Mouse (Mus musculus): ENCODE results near the gene Ceacam18. TPM values are rescaled to one million over a fixed set of nuclear protein-coding genes. Genes with fewer than 3 reads are reported as not detected.

Ceacam18 gene
- polyA plus RNA-seq (2015; fragmentation: Nextera tagmentation; extraction: Ambion mirVana): 0.08 TPM in 2 replicates

DNA sequence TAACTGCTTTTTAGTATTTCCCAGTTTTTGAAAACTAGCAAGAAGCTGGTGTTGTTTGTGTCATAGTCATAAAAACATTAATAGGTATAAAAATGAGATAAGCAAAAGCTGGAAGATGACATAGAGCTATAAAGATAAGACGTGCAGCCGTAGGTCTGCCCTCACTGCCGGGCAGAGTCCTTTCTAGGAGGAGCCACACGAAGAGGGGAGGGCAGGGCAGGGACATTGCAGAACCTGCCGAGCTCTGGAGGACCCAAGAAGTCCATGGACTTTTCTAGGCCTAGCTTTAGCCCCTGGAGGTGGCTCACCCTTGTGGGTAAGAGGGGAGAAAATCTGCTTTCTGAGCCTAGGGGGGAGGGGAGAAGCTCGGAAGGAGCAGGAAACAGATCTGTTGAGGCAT lies at the start of gene Ceacam18:
Ceacam18 (plus strand) TSS at position 208 of the 400 bp plus-strand sequence.
- no peak within 1 kb of the TSS for H3K27ac ChIP-seq (replicated peaks)
- no peaks in the 10 kb centered on the region for H3K4me1 ChIP-seq (replicated peaks)
- H3K27me3 ChIP-seq: no peaks in the 10 kb centered on the region
- H3K4me2 ChIP-seq: no peak within 1 kb of the TSS
- no peak within 1 kb of the TSS for H3K9ac ChIP-seq
- no peaks in the 10 kb centered on the region for H3K36me3 ChIP-seq
- H3K9me3 ChIP-seq: no peaks in the 10 kb centered on the region
- no peak within 1 kb of the TSS for H3K4me3 ChIP-seq
- no peak for ATAC-seq (ENCODE audit: low FRiP score, low read depth)
- 76% methylated on average over 6 of the region's 6 CpGs for WGBS

DNA sequence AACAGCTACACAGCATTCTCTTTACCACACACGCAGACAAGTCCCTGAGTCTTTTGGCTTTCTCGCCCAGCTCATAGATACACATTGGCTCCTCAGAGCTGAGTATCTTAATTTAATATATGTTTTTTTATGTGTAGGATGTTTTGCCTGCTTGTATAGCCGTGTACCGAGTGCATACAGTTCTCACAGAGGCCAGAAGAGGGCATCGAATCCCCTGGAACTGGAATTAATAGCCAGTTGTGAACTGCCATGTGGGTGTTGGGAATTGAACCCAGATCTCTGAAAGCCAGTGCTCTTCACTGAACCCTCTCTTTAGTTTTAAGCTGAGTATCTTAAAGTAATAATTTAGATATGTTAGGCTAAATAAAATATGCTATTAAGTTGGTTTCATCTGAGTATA lies 49.7 kb upstream of the Ceacam18 start:
- ATAC-seq (ENCODE audit: low FRiP score, low read depth): no peak
- peaks cover 23% of the 10 kb centered on the region for H3K4me1 ChIP-seq (replicated peaks)
- H3K27me3 ChIP-seq: no peaks in the 10 kb centered on the region
- no peak overlapping the region for H3K9ac ChIP-seq
- H3K9me3 ChIP-seq: no peaks in the 10 kb centered on the region
- peaks cover 59% of the 10 kb centered on the region for H3K36me3 ChIP-seq
- H3K27ac ChIP-seq (replicated peaks): no peak overlapping the region
- WGBS: 90% methylated on average over 5 of the region's 5 CpGs
- H3K4me2 ChIP-seq: no peak overlapping the region
- no peak overlapping the region for H3K4me3 ChIP-seq

GRCm38 (mm10) chr7:43601884-43602283 lies 32.6 kb upstream of the Ceacam18 start:
- Histone ChIP-seq H3K9me3 (no peaks in the 10 kb centered on the region), H3K4me1 (replicated peaks) (no peaks in the 10 kb centered on the region), H3K9ac (no peak overlapping the region), H3K4me2 (no peak overlapping the region), H3K4me3 (no peak overlapping the region), H3K27ac (replicated peaks) (no peak overlapping the region), H3K36me3 (no peaks in the 10 kb centered on the region), H3K27me3 (no peaks in the 10 kb centered on the region)
- WGBS: 36% methylated on average over 5 of the region's 5 CpGs
- no peak for ATAC-seq (ENCODE audit: low FRiP score, low read depth)

- ATAC-seq (ENCODE audit: low FRiP score, low read depth): peak; percentile 93
- Histone ChIP-seq H3K4me1 (replicated peaks) (0 out of 2 replicates have a peak, but pooled peaks cover 5% of the 10 kb centered on the region), H3K9ac (peak within 1 kb of the TSS; percentile 30), H3K4me3 (peak within 1 kb of the TSS; percentile 41), H3K4me2 (peak within 1 kb of the TSS; percentile 76), H3K27me3 (no peaks in the 10 kb centered on the region), H3K27ac (replicated peaks) (no peak within 1 kb of the TSS), H3K9me3 (no peaks in the 10 kb centered on the region), H3K36me3 (no peaks in the 10 kb centered on the region)
- 14% methylated on average over 41 of the region's 41 CpGs for WGBS
These were observed 27.4 kb upstream of the Ceacam18 start, which contains the start of gene Zfp819 for GRCm38 (mm10) chr7:43606896-43607742. TSS of gene Zfp819 (plus strand) at chr7:43607169.

- Histone ChIP-seq H3K4me3 (no peak overlapping the region), H3K9ac (no peak overlapping the region), H3K9me3 (no peaks in the 10 kb centered on the region), H3K4me2 (peak overlapping the region; percentile 76), H3K27me3 (no peaks in the 10 kb centered on the region), H3K36me3 (no peaks in the 10 kb centered on the region), H3K4me1 (replicated peaks) (0 out of 2 replicates have a peak, but pooled peaks cover 5% of the 10 kb centered on the region), H3K27ac (replicated peaks) (no peak overlapping the region)
- no peak for ATAC-seq (ENCODE audit: low FRiP score, low read depth)
- WGBS: 35% methylated on average over 5 of the region's 5 CpGs
These were observed 26.7 kb upstream of the Ceacam18 start for GRCm38 (mm10) chr7:43607743-43608287.

- ATAC-seq (ENCODE audit: low FRiP score, low read depth): no peak
These were observed 26.1 kb upstream of the Ceacam18 start for GRCm38 (mm10) chr7:43608316-43608824.

DNA sequence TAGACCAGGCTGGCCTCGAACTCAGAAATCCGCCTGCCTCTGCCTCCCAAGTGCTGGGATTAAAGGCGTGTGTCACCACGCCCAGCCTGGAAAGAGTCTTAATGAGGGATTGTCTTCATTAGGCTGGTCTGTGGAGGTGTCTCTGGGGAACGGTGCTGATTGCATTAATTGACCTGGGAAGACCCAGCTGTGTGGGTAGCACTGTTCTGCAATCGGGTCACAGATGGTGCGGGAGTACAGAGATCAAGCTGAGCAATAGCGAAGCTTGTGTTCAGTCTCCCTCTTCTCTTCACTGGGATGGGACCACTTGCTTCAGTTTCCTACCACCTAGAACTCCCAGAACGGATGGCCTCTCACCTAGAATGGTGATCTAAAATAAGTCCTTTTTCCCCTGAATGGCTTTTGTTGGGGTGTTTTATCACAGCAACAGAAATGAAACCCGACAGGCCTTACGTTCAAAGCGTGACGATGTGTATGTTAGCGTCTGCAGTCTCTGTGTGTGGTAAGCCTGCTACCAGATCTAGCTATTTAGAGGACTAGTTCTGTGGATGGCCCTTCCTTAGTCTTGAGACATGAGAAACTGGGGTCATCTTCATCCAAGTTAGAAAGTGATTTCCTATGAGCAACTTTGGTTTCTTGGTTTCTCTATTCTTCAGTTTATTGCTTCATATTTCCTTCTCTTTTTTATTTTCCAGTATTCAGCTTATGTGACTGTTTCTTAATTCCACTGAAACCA lies 20.5 kb upstream of the Ceacam18 start:
- 79% methylated on average over 14 of the region's 14 CpGs for WGBS

More at GRCm38 (mm10) chr7:43608316-43608824, 26.1 kb upstream of the Ceacam18 start:
- Histone ChIP-seq H3K4me1 (replicated peaks) (0 out of 2 replicates have a peak, but pooled peaks cover 5% of the 10 kb centered on the region), H3K27me3 (no peaks in the 10 kb centered on the region), H3K4me3 (no peak overlapping the region), H3K9me3 (no peaks in the 10 kb centered on the region), H3K36me3 (no peaks in the 10 kb centered on the region), H3K4me2 (no peak overlapping the region), H3K9ac (no peak overlapping the region), H3K27ac (replicated peaks) (no peak overlapping the region)
- WGBS: 85% methylated on average over 7 of the region's 7 CpGs

DNA sequence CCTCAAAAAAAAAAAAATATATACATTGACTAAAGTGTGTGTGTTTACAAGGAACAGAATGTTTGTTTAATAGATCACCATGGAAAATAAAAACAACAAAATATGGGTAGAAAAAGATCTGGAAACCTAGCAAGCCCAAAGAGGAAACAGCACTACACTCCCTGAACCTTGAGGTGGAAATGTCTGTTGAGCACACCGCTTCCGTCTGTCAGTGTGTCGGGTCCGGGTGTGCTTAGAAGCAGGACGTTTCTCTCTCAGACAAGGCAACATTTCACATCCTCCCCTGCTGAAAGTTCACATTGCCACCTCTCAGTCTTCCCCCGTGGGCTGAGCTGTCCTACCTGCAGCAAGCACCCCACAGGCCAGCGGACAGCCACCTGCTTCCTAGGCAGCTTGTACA lies 11.6 kb upstream of the Ceacam18 start:
- no peaks in the 10 kb centered on the region for H3K9me3 ChIP-seq
- H3K4me2 ChIP-seq: no peak overlapping the region
- no peaks in the 10 kb centered on the region for H3K4me1 ChIP-seq (replicated peaks)
- H3K36me3 ChIP-seq: no peaks in the 10 kb centered on the region
- ATAC-seq (ENCODE audit: low FRiP score, low read depth): no peak
- no peaks in the 10 kb centered on the region for H3K27me3 ChIP-seq
- H3K4me3 ChIP-seq: no peak overlapping the region
- 83% methylated on average over 7 of the region's 7 CpGs for WGBS
- H3K9ac ChIP-seq: no peak overlapping the region
- no peak overlapping the region for H3K27ac ChIP-seq (replicated peaks)

More for the DNA sequence above, 20.5 kb upstream of the Ceacam18 start:
- Histone ChIP-seq H3K4me2 (no peak overlapping the region), H3K4me3 (no peak overlapping the region), H3K4me1 (replicated peaks) (no peaks in the 10 kb centered on the region), H3K9ac (no peak overlapping the region), H3K27me3 (no peaks in the 10 kb centered on the region), H3K27ac (replicated peaks) (no peak overlapping the region), H3K9me3 (no peaks in the 10 kb centered on the region), H3K36me3 (no peaks in the 10 kb centered on the region)
- no peak for ATAC-seq (ENCODE audit: low FRiP score, low read depth)

- Histone ChIP-seq H3K27me3 (no peaks in the 10 kb centered on the region), H3K4me3 (peak overlapping the region; percentile 10; the same call in 1 of the 2 replicates), H3K9ac (no peak overlapping the region), H3K4me1 (replicated peaks) (no peaks in the 10 kb centered on the region), H3K36me3 (no peaks in the 10 kb centered on the region), H3K9me3 (no peaks in the 10 kb centered on the region), H3K27ac (replicated peaks) (no peak overlapping the region), H3K4me2 (peak overlapping the region; percentile 35)
- 0 out of 2 replicates have a peak, but pooled peaks have one; percentile 30 for ATAC-seq (ENCODE audit: low FRiP score, low read depth)
- WGBS: 13% methylated on average over 10 of the region's 10 CpGs
These were observed 10.7 kb upstream of the Ceacam18 start for GRCm38 (mm10) chr7:43623819-43624218.

- Histone ChIP-seq H3K9ac (no peak overlapping the region), H3K4me3 (no peak overlapping the region), H3K4me1 (replicated peaks) (no peaks in the 10 kb centered on the region), H3K4me2 (no peak overlapping the region), H3K9me3 (no peaks in the 10 kb centered on the region), H3K27me3 (no peaks in the 10 kb centered on the region), H3K27ac (replicated peaks) (no peak overlapping the region), H3K36me3 (no peaks in the 10 kb centered on the region)
- peak; percentile 42; the same call in 1 of the 2 replicates for ATAC-seq (ENCODE audit: low FRiP score, low read depth)
- 59% methylated on average over 3 of the region's 3 CpGs for WGBS
These were observed 9.4 kb upstream of the Ceacam18 start for GRCm38 (mm10) chr7:43625065-43625464.

DNA sequence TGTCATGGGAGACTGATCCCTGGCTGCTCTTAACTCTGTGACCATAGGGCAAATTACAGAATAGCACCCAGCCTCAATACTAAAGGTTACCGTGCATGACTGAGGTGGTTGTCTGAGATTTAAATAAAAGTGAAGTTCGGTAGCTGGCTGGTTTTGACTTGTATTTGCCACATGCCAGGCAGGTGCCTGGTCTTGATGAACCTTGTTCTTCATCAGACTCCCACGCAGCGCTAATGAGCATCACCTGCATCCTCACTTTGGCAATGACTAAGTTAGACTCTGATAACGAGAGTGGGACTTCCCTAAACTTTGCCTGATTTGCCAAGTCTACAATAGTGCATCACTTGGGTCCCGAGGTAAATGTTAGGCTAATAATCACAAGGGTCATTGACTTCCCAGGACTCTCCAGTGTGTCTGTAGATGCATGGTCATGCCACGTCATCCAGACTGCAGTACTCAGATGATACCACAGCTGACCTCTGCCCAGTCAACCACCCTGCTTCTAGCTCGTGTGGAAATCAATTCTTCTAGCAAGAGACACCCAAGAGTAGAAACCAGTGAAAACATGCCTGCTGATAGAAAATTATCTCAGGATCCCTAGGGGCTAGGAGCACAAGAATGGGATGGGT lies 8.6 kb upstream of the Ceacam18 start:
- Histone ChIP-seq H3K36me3 (no peaks in the 10 kb centered on the region), H3K27me3 (no peaks in the 10 kb centered on the region), H3K9ac (no peak overlapping the region), H3K9me3 (no peaks in the 10 kb centered on the region), H3K4me2 (no peak overlapping the region), H3K27ac (replicated peaks) (no peak overlapping the region), H3K4me3 (no peak overlapping the region), H3K4me1 (replicated peaks) (no peaks in the 10 kb centered on the region)
- WGBS: 88% methylated on average over 8 of the region's 8 CpGs
- no peak for ATAC-seq (ENCODE audit: low FRiP score, low read depth)

Measured in hindbrain, embryonic 15.5 days (tissue).